Mouse (Mus musculus) liver, embryonic 16.5 days (tissue): ENCODE data around the gene Hipk2. TPM values are rescaled to one million over a fixed set of nuclear protein-coding genes. Genes with fewer than 3 reads are reported as not detected.

Experiments used
- ATAC-seq: fragments of 200-750 bp; cut with Nextera tagmentation; 2 replicates; pipeline ENCODE4 v1.8.0; 2017; ENCODE audit warnings: low read depth, mild to moderate bottlenecking, moderate number of reproducible peaks, moderate library complexity
- H3K27ac ChIP-seq: fragments of 300-500 bp; sonication (generic); 2 replicates; pipeline ENCODE4 v1.5.1; 2014; ENCODE audit warnings: mild to moderate bottlenecking, low read length
- H3K27me3 ChIP-seq: fragments of 300-500 bp; sonication (generic); 2 replicates; pipeline ENCODE4 v1.6.1; 2014; ENCODE audit warnings: low read depth, low read length, mixed read lengths; ENCODE audit not compliant: control insufficient read depth, insufficient read depth
- H3K36me3 ChIP-seq: fragments of 300-500 bp; sonication (generic); 2 replicates; pipeline ENCODE4 v1.6.1; 2014; ENCODE audit warnings: mild to moderate bottlenecking; ENCODE audit not compliant: control insufficient read depth, insufficient read depth
- H3K4me1 ChIP-seq: fragments of 300-500 bp; sonication (generic); 2 replicates; pipeline ENCODE4 v1.6.1; 2014; ENCODE audit warnings: low read depth, low read length, mixed read lengths; ENCODE audit not compliant: control insufficient read depth
- H3K4me2 ChIP-seq: fragments of 300-500 bp; sonication (generic); 2 replicates; pipeline ENCODE4 v1.6.1; 2014; ENCODE audit warnings: low read depth, low read length, mixed read lengths
- H3K4me3 ChIP-seq: fragments of 300-500 bp; sonication (generic); 2 replicates; pipeline ENCODE4 v1.5.1; 2014; ENCODE audit warnings: low read depth, mild to moderate bottlenecking, low read length
- H3K9ac ChIP-seq: fragments of 300-500 bp; sonication (generic); 2 replicates; pipeline ENCODE4 v1.6.1; 2014; ENCODE audit warnings: low read depth, low read length
- H3K9me3 ChIP-seq: fragments of 300-500 bp; sonication (generic); replicated peaks from 2 replicates; pipeline ENCODE4 v1.6.1; 2016; ENCODE audit warnings: low read length; ENCODE audit not compliant: control insufficient read depth
- WGBS: fragments of 180-500 bp; shearing (Covaris S2); extraction: QIAGEN DNeasy Blood & Tissue Kit; methylation state at CpG from one replicate; pipeline ENCODE4 v1.1.7; 2014; ENCODE audit not compliant: insufficient replicate concordance; 5-methylcytosine and 5-hydroxymethylcytosine counted together
- polyA plus RNA-seq: library from polyadenylated mRNA; unstranded; fragments of >200 nt; fragmentation: Nextera tagmentation; extraction: Ambion mirVana; gene quantifications from 2 replicates; pipeline ENCODE4 v1.2.1, GENCODE M21; 2015

Gene Hipk2
- polyA plus RNA-seq, 1 experiment from 2014 or later, result 19.8 TPM

GRCm38 (mm10) chr6:38877674-38878073, 1.7 kb upstream of the Hipk2 start:
- H3K9ac ChIP-seq, result no peak overlapping the region
- ATAC-seq, result no peak
- H3K36me3 ChIP-seq, result no peaks in the 10 kb centered on the region
- WGBS, result 82% methylated on average over 2 of the region's 2 CpGs
- 0 out of 2 replicates have a peak, but pooled peaks cover 3% of the 10 kb centered on the region for H3K27me3 ChIP-seq
- no peaks in the 10 kb centered on the region for H3K9me3 ChIP-seq
- no peak overlapping the region for H3K4me3 ChIP-seq
- peaks cover 22% of the 10 kb centered on the region for H3K4me1 ChIP-seq
- no peak overlapping the region for H3K27ac ChIP-seq
- peak overlapping the region; percentile 67; the same call in 1 of the 2 replicates for H3K4me2 ChIP-seq

- peak within 1 kb of the TSS; percentile 100 for H3K9ac ChIP-seq
- peaks cover 36% of the 10 kb centered on the region for H3K4me1 ChIP-seq
- H3K36me3 ChIP-seq, result peaks cover 8% of the 10 kb centered on the region
- H3K9me3 ChIP-seq, result no peaks in the 10 kb centered on the region
- H3K27me3 ChIP-seq, result 0 out of 2 replicates have a peak, but pooled peaks cover 3% of the 10 kb centered on the region
- H3K27ac ChIP-seq, result peak within 1 kb of the TSS; percentile 98
- ATAC-seq, result 0 out of 2 replicates have a peak, but pooled peaks have one; percentile 0
- under 1% methylated on average over 77 of the region's 77 CpGs for WGBS
- peak within 1 kb of the TSS; percentile 71 for H3K4me2 ChIP-seq
- peak within 1 kb of the TSS; percentile 95 for H3K4me3 ChIP-seq
These were observed 501 bp downstream of the Hipk2 start, which contains the start of gene Tbxas1 for GRCm38 (mm10) chr6:38875258-38876070. Gene Tbxas1, plus strand, starts transcription at chr6:38875404.

GRCm38 (mm10) chr6:38874565-38875257, 1.3 kb downstream of the Hipk2 start:
- H3K4me3 ChIP-seq, result peak overlapping the region; percentile 95
- H3K27ac ChIP-seq, result peak overlapping the region; percentile 98
- peak overlapping the region; percentile 100 for H3K9ac ChIP-seq
- H3K4me2 ChIP-seq, result peak overlapping the region; percentile 71
- ATAC-seq, result no peak
- H3K27me3 ChIP-seq, result 0 out of 2 replicates have a peak, but pooled peaks cover 3% of the 10 kb centered on the region
- under 1% methylated on average over 23 of the region's 23 CpGs for WGBS
- peaks cover 10% of the 10 kb centered on the region for H3K36me3 ChIP-seq
- peaks cover 39% of the 10 kb centered on the region for H3K4me1 ChIP-seq
- H3K9me3 ChIP-seq, result no peaks in the 10 kb centered on the region

- Histone ChIP-seq H3K4me1 (peaks cover 42% of the 10 kb centered on the region), H3K4me2 (peak overlapping the region; percentile 71), H3K4me3 (peak overlapping the region; percentile 95), H3K9ac (peak overlapping the region; percentile 100), H3K9me3 (no peaks in the 10 kb centered on the region), H3K27ac (peak overlapping the region; percentile 98), H3K27me3 (0 out of 2 replicates have a peak, but pooled peaks cover 3% of the 10 kb centered on the region), H3K36me3 (peaks cover 10% of the 10 kb centered on the region)
- 6% methylated on average over 8 of the region's 8 CpGs for WGBS
- no peak for ATAC-seq
These were observed 1.9 kb downstream of the Hipk2 start for GRCm38 (mm10) chr6:38874035-38874434.

- H3K4me3 ChIP-seq, result peak overlapping the region; percentile 95
- H3K27ac ChIP-seq, result peak overlapping the region; percentile 98
- H3K4me1 ChIP-seq, result peaks cover 42% of the 10 kb centered on the region
- no peaks in the 10 kb centered on the region for H3K27me3 ChIP-seq
- H3K4me2 ChIP-seq, result peak overlapping the region; percentile 71
- H3K9ac ChIP-seq, result peak overlapping the region; percentile 100
- H3K9me3 ChIP-seq, result no peaks in the 10 kb centered on the region
- no peak for ATAC-seq
- peaks cover 10% of the 10 kb centered on the region for H3K36me3 ChIP-seq
- WGBS, result 71% methylated on average over 1 of the region's 1 CpGs
These were observed 2.6 kb downstream of the Hipk2 start for GRCm38 (mm10) chr6:38873316-38873715.

GRCm38 (mm10) chr6:38871051-38871450, 4.9 kb downstream of the Hipk2 start:
- no peaks in the 10 kb centered on the region for H3K9me3 ChIP-seq
- H3K4me2 ChIP-seq, result no peak overlapping the region
- ATAC-seq, result peak; percentile 25; the same call in 1 of the 2 replicates
- H3K36me3 ChIP-seq, result peaks cover 10% of the 10 kb centered on the region
- H3K4me3 ChIP-seq, result no peak overlapping the region
- peak overlapping the region; percentile 39; the same call in 1 of the 2 replicates for H3K27ac ChIP-seq
- H3K27me3 ChIP-seq, result no peaks in the 10 kb centered on the region
- WGBS, result 43% methylated on average over 7 of the region's 7 CpGs
- H3K9ac ChIP-seq, result no peak overlapping the region
- H3K4me1 ChIP-seq, result peaks cover 52% of the 10 kb centered on the region

- Histone ChIP-seq H3K36me3 (peaks cover 10% of the 10 kb centered on the region), H3K9me3 (no peaks in the 10 kb centered on the region), H3K27me3 (no peaks in the 10 kb centered on the region), H3K4me3 (no peak overlapping the region), H3K4me1 (peaks cover 62% of the 10 kb centered on the region), H3K9ac (no peak overlapping the region), H3K4me2 (no peak overlapping the region), H3K27ac (no peak overlapping the region; the same call in 1 of the 2 replicates)
- no peak for ATAC-seq
- WGBS, result 79% methylated on average over 2 of the region's 2 CpGs
These were observed 5.9 kb downstream of the Hipk2 start for GRCm38 (mm10) chr6:38870070-38870469.

- 100% methylated on average over 1 of the region's 1 CpGs for WGBS
- H3K36me3 ChIP-seq, result peaks cover 10% of the 10 kb centered on the region
- ATAC-seq, result no peak
- no peak overlapping the region for H3K4me2 ChIP-seq
- H3K27me3 ChIP-seq, result no peaks in the 10 kb centered on the region
- H3K27ac ChIP-seq, result no peak overlapping the region
- H3K4me1 ChIP-seq, result peaks cover 72% of the 10 kb centered on the region
- H3K9ac ChIP-seq, result no peak overlapping the region
- no peak overlapping the region for H3K4me3 ChIP-seq
- H3K9me3 ChIP-seq, result no peaks in the 10 kb centered on the region
These were observed 7.0 kb downstream of the Hipk2 start for GRCm38 (mm10) chr6:38868974-38869373.
